Mouse (Mus musculus) gastrocnemius, adult 18-20 months (tissue): ENCODE data around the gene St14. TPM values are rescaled to one million over a fixed set of nuclear protein-coding genes. Genes with fewer than 3 reads are reported as not detected.
"Not testable (repeated sequence)": the region's sequence is repeated elsewhere in the genome, so short reads cannot be mapped to it uniquely, and the experiment has no call there.

Experiments used
- DNase-seq: peaks from one replicate; pipeline ENCODE4 v3.0.0; 2021; ENCODE audit warnings: low spot score
- long read RNA-seq, 2 experiments: library from polyadenylated mRNA; stranded (forward); transcript quantifications; one replicate each; pipeline ENCODE4 v2.0.0; 2021
- total RNA-seq, 2 experiments: library from RNA; stranded (reverse); gene quantifications; 2 replicates each; pipeline ENCODE4 v1.2.3; 2021

Gene St14
- under 1 TPM in 1 of 2 experiments, not detected in 1; 0.41 TPM for total RNA-seq
- long read RNA-seq, experiment 1 = 0 reads
- long read RNA-seq, experiment 2 = 0 reads

GRCm38 (mm10) chr9:31131205-31131968, at the start of gene St14:
Gene St14, minus strand, starts transcription at chr9:31131853.
- DNase-seq = no peak

- DNase-seq = no peak
These were observed 46.0 kb upstream of the St14 start for GRCm38 (mm10) chr9:31177692-31178091.

DNA sequence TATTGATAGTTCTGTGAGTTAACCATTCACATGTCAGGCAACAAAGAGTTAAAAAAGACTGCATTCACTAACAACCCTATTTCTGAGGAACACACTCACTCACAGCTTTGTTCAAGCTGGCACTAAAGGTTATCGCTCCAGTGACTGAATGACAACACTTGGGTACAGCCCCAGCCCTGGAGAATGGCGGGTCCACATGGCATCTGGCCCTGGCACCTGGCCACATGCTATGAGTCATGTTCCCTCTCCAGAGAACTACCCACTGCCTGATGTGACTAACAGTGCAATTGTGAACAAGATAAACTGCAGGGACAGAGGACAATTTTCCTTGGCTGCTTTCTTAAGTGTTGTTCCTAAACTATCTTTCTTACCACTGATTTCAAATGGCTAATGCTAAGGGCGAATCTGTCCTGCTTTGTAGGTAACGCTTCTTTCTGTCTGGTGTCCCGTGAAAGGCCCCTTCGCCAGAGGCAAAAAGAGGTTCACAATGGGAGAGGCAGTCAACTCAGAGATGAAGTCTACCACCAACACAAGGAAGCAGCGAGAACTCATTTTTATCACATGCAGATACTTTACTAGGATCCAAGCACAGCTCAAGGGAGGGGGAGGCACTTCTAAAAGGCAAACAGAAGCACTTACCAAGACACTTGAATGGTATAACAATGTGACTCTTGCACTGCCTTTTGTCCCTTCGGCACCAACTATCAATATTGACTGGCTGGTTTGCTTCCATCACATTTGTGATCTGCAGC, 44.9 kb upstream of the St14 start:
- DNase-seq = peak; percentile 83

GRCm38 (mm10) chr9:31175978-31176377, 44.3 kb upstream of the St14 start:
- no peak for DNase-seq

GRCm38 (mm10) chr9:31175346-31175745, 43.7 kb upstream of the St14 start:
- no peak for DNase-seq

DNA sequence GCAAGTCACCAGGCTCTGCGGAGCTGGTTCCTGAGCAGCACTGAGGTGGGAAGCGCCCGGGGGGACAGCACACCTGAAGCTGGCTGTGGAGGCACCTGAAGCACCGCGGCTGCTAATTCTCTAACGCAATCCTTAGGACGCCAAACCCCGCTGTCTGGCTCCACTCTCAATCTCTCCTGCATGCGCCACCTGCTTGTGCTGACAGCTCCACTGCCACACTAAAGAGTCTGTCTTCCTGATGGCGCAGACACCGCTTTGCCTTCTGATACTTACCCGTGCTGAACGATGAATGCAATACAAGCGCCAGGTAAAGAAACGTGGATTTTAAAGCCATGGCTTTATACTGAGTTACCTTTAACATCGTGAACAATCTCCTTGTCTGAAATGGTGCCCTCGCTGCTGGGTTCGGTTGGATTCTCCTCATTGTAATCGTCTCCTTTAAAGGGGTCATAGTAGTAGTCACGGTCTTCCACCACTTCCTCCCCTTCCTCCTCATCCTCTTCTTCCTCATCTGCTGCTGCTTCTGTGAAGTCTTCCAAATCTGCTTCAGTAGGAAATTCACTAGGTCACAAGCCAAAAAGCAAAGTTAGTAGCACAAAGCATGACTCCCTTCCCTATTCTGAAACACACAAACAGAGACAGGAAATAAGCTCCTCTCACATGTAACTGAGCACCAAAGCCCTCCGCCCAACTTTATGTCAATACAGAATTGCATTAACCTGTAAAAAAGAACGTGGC, 36.9 kb upstream of the St14 start:
- no peak for DNase-seq

DNA sequence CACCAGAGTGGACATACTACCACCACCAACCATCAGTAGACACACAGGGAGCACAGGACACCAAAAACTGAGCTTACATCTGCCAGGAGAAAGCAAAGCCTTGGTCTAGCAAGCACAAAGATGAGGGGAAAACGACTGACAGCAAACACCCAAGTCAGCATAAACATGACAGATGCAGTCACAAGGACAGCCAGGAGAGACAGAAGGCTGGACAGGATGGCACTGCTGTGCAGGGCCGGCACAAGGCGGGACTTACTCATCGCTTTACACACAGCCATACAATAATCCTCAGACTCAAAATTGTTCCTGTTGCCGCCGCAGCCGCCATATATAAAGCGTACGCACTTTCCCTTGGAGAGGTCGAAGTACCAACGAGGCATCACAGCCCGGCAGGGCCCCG, 35.7 kb upstream of the St14 start:
- no peak for DNase-seq

DNA sequence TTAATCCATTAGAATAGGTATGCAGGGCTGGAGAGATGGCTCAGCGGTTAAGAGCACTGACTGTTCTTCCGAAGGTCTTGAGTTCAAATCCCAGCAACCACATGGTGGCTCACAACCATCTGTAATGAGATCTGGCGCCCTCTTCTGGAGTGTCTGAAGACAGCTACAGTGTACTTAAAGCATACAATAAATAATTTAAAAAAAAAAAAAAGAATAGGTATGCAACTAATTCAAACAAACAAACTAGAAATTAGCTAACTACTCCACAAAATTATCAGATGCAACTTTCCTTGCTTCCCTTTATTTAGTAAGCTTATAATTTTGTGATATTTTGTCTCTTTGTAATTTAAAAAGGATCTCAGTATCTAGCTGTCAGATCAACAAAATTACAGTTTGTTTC, 33.9 kb upstream of the St14 start:
- DNase-seq = not testable (repeated sequence)

DNA sequence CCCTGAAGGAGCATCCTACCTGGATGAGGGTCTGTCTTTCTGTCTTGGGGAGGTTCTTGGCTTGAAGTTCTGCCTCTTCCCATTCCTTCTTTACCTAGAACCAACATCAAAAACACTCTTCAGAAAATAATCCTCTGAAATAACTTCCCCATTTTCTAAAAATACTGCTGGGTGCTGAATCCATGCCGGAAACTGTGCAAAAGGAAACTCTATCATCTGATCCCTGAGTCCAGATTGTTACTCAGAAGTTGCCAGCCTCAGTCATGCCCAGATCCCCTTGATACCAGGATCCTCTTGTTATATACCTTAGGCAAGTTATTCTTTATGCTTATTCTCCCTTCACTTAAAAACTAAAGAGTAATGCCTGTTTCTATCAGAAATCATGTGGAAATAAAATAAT, 31.7 kb upstream of the St14 start:
- DNase-seq = no peak

DNA sequence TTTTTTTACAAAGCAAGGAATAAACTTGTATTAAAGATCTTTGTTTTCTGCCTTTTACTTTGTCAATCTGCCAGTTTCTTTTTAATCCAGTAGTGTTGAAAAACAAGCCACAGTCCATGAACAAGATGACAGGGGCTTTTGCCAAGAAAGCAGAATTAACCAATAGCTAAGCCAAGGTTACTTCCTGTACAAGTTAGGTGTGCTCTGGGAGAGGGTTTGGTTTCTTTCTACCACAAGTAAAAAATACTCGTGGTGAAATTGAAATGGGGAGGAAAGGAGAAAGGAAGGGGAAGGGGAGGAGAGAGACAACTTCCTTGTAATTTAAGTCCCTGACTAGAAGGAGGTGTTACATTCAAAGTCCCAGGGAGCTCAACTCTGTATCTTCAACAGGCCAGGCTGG, 31.3 kb upstream of the St14 start:
- no peak for DNase-seq

GRCm38 (mm10) chr9:31159910-31160309, 28.3 kb upstream of the St14 start:
- no peak for DNase-seq

DNA sequence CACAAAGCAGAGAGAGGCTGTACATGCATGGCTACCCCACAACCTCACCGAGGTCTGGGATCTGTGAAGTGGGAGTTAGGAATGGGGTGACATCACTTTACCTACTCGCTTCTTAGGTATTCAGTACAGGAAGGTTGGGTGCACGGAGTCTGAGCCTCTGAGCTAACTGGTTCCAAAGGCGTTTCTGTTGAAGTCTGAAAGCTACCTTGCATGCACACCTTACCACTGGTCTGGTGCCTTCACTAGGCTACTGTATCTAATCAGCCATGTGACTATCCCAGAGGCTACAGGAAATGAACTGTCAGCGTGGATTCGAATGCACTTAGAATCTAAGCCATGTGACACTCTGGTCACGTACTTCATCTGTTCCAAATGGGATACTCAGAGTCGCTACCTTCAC, 24.9 kb upstream of the St14 start:
- DNase-seq = no peak

DNA sequence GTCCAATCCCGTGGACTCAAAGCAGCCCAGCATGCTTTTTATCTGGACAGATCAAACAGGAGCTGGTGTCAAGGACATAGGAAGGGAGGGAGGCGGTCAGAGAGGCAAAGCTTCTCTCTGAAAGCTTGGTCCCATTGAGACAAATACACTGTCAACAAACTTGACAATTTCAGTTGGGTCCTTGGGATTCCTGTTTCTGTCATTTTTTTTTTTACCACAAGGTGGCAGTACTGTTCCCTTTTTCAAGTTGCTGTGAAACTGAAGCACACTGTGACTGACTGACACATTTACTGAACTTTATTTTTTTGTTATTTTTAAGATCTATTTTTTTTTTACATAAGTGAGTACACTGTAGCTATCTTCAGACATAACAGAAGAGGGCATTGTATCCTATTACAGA, 19.4 kb upstream of the St14 start:
- DNase-seq = peak; percentile 30

GRCm38 (mm10) chr9:31148135-31148534, 16.5 kb upstream of the St14 start:
- DNase-seq = no peak

DNA sequence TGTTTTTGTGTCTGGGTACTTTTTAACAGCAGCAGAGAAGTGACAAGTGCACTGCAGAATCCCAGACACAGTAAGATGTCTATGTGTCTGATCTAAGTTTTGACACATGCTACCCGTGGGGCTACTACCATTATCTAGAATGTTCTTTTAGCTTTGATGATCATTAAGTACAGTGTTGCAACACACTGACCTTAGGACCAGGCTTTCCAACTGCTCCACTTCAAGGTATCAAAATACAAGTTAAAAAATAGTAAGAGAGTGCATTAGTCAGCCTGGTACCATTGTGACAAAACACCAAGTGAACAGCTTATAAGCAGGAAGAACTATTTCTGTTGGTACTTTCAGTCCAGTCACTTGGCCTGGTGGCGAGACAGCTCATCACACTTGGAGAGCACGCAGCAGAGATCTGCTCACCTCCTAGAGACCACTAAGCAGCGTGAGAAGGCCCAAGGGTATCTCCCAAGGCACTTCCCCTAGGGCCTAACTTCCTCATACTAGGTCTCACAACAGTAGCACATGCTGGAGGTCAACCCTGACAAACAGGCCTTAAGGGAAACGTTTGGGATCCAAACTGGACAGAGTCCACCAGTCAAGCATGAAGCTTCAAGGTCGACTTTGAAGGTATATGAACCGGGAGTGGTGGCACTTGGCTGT, 13.7 kb upstream of the St14 start:
- DNase-seq = no peak

GRCm38 (mm10) chr9:31142924-31143323, 11.3 kb upstream of the St14 start:
- DNase-seq = no peak

- no peak for DNase-seq
These were observed 1.5 kb upstream of the St14 start for GRCm38 (mm10) chr9:31133131-31133530.

- DNase-seq = no peak
These were observed 1.1 kb downstream of the St14 start for GRCm38 (mm10) chr9:31130357-31131204.

DNA sequence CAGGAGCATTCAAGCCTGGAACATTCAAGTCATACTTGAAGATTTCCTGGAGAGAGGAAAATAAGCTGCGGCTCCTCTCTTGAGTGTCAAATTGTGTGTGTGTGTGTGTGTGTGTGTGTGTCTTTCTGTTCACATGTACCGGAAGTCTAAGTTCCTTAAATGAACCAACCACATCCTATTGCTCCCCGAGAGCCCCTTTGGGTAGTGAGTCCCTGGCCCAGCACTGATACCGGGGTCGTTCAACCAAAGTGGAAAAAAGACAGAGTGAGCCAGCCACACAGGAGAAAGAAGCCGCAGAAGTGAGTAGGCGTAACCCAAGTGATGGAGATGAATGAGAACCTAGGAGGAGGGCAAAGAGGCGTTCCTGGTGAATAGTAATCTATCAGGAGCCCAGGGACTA, 1.7 kb downstream of the St14 start:
- no peak for DNase-seq

- DNase-seq = no peak
These were observed 3.7 kb downstream of the St14 start for GRCm38 (mm10) chr9:31127876-31128465.
